Mouse (Mus musculus) 3134 (cell line): ENCODE results near the gene Rtl8b.
"Not testable (repeated sequence)": the region's sequence is repeated elsewhere in the genome, so short reads cannot be mapped to it uniquely, and the experiment has no call there.

ENCODE experiments used
- DNase-seq: peaks from one replicate; pipeline ENCODE4 v3.0.0-alpha.2; 2011; ENCODE audit warnings: low spot score; ENCODE audit not compliant: insufficient read length; ENCODE audit errors: extremely low read depth

The Rtl8b gene

DNA sequence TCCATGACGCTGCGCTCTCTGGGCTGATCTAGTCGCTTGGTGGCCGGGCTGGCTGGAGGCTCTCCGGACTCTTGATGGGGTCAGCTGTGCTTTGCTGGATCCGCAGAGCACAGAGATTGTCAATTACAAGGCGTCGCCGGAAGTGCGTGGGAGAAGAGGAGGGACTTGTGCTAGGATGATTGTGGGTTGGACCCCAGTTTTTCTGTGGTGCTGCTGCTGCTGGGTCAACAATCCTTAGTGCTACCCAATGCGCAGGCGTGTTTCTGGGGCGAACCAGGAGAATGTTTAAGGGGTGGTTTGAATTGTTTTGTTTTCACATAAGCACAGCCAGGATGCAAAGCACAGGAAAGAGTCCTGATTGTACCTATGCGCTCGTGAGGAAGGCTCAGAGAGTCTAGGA, at the start of gene Rtl8b:
TSS of gene Rtl8b (minus strand) at position 115 of the 400 bp plus-strand sequence.
- DNase-seq: peak; percentile 72

DNA sequence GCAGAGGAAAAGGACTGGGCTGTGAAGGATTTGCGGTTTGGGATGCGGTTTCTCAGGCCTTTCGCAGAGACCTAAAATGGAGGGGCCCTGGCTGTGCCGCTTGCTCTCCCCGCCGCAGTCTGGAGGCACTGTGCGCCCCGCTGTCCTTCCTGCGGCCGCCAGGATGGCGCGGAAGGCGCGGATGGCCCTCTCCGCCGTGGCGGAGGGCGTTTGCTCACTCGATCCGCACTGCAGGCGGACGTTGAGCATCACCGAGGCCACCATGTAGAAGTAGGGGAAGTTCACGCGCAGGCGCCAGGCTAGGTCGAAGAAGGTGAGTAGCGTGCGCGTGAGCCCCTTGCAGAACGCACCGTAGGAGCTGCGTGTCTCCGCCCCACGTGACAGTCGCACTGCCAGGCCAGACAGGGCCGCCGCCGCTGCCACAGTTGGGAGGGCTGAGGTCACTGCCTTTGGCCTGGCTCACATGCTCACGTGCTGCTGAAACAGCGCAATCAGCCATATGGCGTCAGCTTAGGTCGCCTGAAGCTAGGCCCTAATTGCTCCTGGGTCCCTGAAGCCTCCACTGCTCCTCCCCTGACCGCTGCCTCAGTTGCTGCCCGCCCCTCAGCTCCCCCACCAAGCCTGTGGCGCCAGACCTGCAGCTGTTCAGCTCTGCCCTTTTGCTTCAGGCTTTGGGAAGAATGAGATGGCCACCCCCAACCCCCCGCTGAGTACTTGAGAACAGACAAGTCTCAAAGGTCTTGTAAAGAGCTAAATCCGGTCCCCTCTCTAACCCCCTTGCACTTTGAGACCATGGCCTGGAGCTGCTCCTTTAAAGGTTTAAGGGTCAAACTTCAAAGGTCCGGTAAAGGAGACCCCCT, 46.3 kb upstream of the Rtl8b start:
- peak; percentile 1 for DNase-seq

- DNase-seq: no peak
Observed at GRCm38 (mm10) chrX:53715942-53716322, 45.7 kb upstream of the Rtl8b start.

GRCm38 (mm10) chrX:53702673-53703072, 32.5 kb upstream of the Rtl8b start:
- DNase-seq: no peak

DNA sequence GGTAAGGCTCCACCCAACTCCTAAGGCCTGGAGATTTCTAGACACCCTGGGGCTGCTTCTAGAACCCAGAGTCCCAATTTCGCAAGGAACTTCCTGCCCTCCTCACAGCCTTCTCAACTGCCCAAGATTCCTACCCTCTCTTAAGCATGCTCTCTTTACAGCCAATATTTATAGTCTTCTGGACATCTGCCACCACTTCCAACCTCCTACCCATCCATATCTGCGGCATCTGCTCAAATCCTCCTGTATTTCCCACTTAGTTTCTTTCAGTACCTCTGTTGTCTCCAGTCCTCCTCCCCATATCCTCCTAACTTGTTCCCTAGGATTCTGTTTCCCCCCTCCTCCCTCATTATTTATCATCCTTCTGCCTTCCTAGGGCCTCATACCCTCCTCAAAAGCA, 29.0 kb upstream of the Rtl8b start:
- DNase-seq: no peak

DNA sequence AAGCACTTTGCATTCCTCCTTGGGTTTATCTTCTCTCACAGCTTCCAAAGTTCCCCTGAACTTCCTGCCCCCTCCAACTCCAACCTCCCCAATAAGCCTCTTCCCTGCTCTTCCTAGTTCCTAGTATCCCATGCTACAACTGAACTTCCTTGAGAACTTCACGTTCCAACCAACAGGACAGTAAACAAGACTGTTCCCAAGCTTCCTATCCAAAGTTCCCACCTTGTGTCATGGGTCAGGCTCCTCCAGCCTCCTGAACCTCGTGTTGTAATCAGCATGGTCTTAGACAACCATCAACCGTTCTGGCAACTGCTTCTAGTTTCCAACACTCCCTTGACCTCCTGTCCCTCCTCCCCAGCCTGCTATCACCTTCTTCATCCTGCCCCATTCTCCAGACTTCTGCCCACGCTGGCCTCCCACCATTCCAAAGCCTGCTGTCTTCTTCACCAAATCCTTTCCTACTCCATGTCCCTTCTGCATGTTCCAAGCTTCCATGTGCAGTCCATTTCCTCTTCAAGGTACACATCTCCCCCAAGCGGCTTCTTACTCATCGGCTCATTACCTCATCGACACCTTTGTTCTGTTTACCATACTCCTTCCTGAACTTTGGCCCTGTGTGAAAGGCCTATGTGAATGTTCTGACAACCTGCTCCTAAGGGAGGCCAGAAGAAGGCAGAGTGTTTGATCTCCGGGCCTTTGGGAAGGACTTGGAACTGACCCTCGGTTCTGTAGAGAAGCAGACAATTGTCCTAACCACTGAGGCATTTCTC, 24.0 kb upstream of the Rtl8b start:
- DNase-seq: no peak

DNA sequence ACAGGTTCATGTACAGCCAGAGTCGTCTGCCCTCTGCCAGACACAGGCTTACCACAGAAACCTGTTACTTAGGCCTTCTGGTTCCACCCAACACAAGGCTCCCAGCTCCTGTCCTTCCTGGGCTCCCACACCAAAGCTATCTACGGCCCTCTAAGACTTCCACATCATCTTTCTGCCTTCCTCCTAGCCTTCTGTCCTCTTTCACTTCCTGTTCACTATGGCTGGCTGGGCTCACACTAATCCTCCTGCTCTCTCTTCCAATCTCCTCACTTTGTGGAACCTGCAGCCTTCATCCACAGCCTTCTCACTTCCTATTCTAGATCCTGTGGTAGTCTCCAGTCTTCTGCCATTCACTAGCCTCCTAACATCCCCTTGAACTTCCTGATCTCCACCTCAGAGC, 22.9 kb upstream of the Rtl8b start:
- no peak for DNase-seq

DNA sequence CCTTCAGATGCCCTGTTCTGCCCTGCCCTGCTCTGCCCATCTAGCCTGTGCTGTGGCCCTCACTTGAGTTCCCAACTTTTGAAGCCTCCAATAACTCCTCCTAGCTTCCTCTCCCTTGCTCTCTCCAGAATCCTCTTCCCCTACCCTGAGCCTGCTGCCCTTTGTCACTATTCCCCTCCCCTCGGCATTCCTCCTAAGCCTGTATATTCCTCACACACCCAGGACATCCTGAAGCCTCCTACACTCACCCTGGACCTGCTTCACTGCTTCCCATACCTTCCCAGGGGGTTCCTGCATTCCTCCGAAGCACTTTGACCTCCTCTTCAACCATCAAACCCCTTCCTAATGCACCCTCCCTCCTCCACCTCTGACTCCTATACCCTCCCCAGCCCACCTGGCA, 21.9 kb upstream of the Rtl8b start:
- no peak for DNase-seq

DNA sequence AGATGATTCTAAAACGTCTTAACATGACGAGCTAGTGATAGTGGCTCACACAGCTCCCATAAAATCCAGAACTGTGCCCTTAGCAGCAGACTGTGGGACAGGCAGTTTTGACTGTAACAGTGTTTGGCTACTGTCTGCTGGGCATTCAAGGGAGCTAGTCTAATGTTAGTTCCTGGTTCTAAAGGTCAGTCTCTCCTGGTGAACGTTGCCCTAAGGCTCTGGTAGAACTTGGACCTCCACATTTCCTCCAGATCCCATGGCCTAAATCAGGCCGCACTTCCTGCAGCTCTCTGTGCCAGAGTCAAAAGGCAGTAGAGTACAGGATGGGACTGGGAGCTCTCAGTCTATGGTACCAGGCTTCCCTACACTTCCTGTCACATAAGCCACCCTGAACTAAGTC, 14.5 kb upstream of the Rtl8b start:
- DNase-seq: not testable (repeated sequence)

DNA sequence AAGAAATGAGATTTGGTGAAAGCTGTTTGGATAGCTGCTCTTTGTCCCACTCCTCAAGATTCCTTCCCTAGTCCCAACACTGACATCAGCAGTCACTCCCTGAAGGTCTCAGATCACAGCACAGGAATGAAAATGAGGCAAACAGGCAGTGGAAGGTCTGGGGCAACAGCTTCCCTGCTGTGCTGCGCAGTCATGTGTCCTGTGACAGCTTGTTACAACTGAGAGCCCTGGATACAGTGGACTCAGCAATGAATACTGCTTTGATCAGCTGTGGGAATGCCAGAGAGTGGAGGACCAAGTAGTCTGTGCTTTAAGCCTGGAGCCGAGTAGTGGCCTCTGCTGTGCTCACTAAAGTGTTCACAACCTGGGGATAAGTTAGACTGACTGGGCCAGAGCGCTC, 12.4 kb upstream of the Rtl8b start:
- DNase-seq: not testable (repeated sequence)

GRCm38 (mm10) chrX:53676943-53677342, 6.7 kb upstream of the Rtl8b start:
- DNase-seq: not testable (repeated sequence)

DNA sequence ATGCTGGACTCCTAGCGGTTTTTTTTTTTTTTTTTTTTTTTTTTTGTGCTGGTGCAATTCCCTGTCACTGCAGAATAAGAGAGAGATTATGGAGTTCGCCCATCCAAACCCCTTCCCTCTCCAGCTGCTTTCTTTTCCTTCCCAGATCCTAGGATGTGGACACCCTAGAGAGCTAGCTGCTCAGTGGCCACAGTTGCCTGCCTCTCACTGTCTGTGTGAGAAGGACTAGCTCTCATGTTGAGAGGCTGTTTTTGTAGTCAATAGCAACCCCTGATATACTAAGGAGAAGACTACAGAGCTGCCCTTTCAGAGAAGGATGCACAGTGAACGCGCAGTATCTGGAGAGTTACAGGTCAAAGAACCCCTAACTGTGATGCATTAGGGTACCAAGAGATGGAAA, 488 bp upstream of the Rtl8b start:
- not testable (repeated sequence) for DNase-seq

DNA sequence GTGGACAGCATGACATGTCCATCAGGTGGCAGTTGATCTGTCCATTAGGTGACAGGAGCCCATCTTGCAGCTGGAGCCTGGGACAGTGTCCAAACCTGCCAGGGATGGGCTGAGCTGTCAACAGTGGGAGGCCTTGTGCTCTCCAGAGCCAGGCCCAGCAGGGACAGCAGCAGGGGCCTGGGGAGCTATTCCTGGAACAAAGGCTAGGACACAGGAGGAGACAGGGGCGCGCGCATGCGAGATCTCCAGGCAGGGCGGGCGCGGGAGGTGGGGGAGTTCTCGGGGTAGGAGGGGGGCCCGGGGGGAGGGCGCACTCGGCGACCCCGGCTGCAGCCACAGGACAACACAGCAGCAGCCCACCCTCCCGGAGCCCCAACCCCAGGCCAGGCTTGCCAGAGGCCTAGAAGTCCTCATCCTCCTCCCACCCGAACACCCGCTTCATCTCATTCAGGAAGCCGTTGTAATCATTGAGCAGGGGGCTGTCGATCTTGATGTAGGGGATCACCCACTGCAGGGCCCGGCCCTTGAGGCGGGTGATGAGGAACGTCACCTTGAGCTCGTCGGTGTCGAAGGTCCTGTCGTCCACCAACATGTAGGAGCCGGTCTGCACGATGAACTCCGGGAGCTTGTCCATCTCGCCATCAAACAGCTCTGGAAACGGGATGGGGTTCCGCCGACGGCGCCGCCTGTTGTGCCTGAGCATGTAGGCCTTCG, 494 bp downstream of the Rtl8b start:
- not testable (repeated sequence) for DNase-seq

- not testable (repeated sequence) for DNase-seq
Observed at GRCm38 (mm10) chrX:53652917-53653316, 17.3 kb downstream of the Rtl8b start.

DNA sequence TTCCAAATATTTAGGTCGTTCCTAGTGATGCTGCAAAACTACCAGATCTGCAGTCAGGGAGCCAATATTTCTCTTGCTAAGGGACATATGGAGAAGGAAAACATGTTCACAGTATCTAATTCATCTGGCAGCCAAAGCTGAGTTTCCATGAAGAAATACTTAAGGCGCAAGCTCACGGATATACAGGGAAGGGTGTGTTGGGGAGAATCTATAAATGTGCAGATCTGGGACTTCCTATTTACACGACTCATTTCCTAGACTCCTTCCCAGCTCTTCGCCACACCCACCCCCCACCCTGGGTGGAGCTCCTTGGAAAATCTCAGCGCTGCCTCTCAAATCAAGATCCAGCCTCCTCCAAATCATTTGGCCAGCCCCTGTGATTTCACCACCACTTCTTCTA, 24.3 kb downstream of the Rtl8b start:
- no peak for DNase-seq

DNA sequence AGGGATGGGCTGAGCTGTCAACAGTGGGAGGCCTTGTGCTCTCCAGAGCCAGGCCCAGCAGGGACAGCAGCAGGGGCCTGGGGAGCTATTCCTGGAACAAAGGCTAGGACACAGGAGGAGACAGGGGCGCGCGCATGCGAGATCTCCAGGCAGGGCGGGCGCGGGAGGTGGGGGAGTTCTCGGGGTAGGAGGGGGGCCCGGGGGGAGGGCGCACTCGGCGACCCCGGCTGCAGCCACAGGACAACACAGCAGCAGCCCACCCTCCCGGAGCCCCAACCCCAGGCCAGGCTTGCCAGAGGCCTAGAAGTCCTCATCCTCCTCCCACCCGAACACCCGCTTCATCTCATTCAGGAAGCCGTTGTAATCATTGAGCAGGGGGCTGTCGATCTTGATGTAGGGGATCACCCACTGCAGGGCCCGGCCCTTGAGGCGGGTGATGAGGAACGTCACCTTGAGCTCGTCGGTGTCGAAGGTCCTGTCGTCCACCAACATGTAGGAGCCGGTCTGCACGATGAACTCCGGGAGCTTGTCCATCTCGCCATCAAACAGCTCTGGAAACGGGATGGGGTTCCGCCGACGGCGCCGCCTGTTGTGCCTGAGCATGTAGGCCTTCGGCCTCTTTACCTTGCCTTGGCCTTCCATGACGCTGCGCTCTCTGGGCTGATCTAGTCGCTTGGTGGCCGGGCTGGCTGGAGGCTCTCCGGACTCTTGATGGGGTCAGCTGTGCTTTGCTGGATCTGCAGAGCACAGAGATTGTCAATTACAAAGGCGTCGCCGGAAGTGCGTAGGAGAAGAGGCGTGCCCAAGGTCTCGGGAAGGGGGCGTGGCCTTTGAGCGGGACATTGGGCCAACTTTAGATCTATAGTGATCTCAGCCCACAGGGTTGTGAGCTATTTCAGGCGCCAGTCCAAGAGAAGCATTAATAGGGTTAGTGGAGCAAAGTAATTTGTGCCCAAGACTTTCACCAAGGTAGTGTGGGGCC, 26.9 kb downstream of the Rtl8b start, which contains the start of gene Rtl8a:
TSS of gene Rtl8a (minus strand) at position 703 of the 982 bp plus-strand sequence.
- peak; percentile 86 for DNase-seq

DNA sequence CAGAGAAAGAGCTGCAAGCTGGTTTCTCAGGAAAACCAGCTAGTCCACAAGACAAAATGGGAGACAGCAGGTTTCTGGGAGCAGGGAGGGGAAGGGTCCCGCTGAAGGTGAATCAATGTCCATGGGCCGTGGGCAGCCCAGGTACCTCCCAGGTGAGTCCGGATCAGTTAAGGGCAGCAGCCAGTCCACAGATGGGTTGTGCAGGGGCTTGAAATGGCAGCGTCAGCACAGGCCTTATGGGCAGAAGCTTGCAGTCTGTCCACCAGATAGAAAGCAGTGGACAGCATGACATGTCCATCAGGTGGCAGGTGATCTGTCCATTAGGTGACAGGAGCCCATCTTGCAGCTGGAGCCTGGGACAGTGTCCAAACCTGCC, 27.6 kb downstream of the Rtl8b start:
- not testable (repeated sequence) for DNase-seq

- DNase-seq: peak; percentile 9
Observed at GRCm38 (mm10) chrX:53638107-53638506, 32.1 kb downstream of the Rtl8b start.
